Mouse (Mus musculus) limb, embryonic 11.5 days (tissue): ENCODE results near the gene Gli3. TPM values are rescaled to one million over a fixed set of nuclear protein-coding genes. Genes with fewer than 3 reads are reported as not detected.

Source experiments
- ATAC-seq: fragments of 200-750 bp; cut with Nextera tagmentation; 2 replicates; pipeline ENCODE4 v1.8.0; 2017; ENCODE audit warnings: low read depth; ENCODE audit not compliant: insufficient number of reproducible peaks, low FRiP score, low TSS enrichment
- DNase-seq: peaks from one replicate; pipeline ENCODE4 v3.0.0-alpha.2; 2015; ENCODE audit warnings: low spot score
- H3K27ac ChIP-seq: fragments of 300-500 bp; sonication (generic); replicated peaks from 2 replicates; pipeline ENCODE4 v1.5.1; 2014; ENCODE audit warnings: low read depth, mild to moderate bottlenecking, low read length
- H3K27me3 ChIP-seq: fragments of 300-500 bp; sonication (generic); 2 replicates; pipeline ENCODE4 v1.6.1; 2014; ENCODE audit warnings: mild to moderate bottlenecking, low read length, mixed read lengths; ENCODE audit not compliant: control insufficient read depth, insufficient read depth
- H3K36me3 ChIP-seq: fragments of 300-500 bp; sonication (generic); 2 replicates; pipeline ENCODE4 v1.6.1; 2014; ENCODE audit warnings: mild to moderate bottlenecking, low read length, moderate library complexity, mixed read lengths; ENCODE audit not compliant: control insufficient read depth, insufficient read depth
- H3K4me1 ChIP-seq: fragments of 300-500 bp; sonication (generic); 2 replicates; pipeline ENCODE4 v1.6.1; 2014; ENCODE audit warnings: low read length, mixed read lengths; ENCODE audit not compliant: control insufficient read depth, insufficient read depth
- H3K4me2 ChIP-seq: fragments of 300-500 bp; sonication (generic); 2 replicates; pipeline ENCODE4 v1.6.1; 2014; ENCODE audit warnings: low read depth, mild to moderate bottlenecking, moderate library complexity; ENCODE audit not compliant: severe bottlenecking
- H3K4me3 ChIP-seq: fragments of 300-500 bp; sonication (generic); 2 replicates; pipeline ENCODE4 v1.5.1; 2014; ENCODE audit warnings: low read depth, low read length
- H3K9ac ChIP-seq: fragments of 300-500 bp; sonication (generic); 2 replicates; pipeline ENCODE4 v1.6.1; 2014; ENCODE audit warnings: mild to moderate bottlenecking, low read length
- H3K9me3 ChIP-seq: fragments of 300-500 bp; sonication (generic); 2 replicates; pipeline ENCODE4 v1.6.1; 2016; ENCODE audit warnings: low read length; ENCODE audit not compliant: control insufficient read depth
- WGBS: fragments of 180-500 bp; shearing (Covaris S2); extraction: QIAGEN DNeasy Blood & Tissue Kit; methylation state at CpG from one replicate; pipeline ENCODE4 v1.1.7; 2014; 5-methylcytosine and 5-hydroxymethylcytosine counted together
- polyA plus RNA-seq: library from polyadenylated mRNA; unstranded; fragments of >200 nt; fragmentation: Nextera tagmentation; extraction: Ambion mirVana; gene quantifications from 2 replicates; pipeline ENCODE4 v1.2.1, GENCODE M21; 2014

The Gli3 gene
- polyA plus RNA-seq, 1 experiment from 2014 or later: 41.5 TPM

DNA sequence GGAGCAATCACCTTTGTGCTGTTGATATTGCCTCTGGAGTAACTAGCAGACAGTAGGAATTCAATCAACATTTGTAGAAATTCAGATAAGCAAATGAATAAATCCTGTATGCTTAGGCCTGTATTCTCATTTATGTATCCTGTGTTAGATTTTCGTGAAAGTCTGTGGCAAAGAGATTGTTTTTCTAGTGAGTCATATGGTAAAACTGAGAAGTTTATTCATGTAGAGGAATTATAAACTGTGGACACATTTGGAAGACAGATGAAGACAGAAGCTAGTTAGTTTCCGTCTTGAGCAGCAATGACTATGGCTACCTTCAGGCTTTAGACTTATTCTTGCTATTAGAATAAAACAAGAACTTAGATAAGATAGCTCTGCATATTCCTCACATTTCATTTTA is 122.9 kb downstream of the Gli3 start:
- Histone ChIP-seq H3K9ac (no peak overlapping the region), H3K9me3 (no peaks in the 10 kb centered on the region), H3K4me2 (no peak overlapping the region), H3K4me1 (no peaks in the 10 kb centered on the region), H3K27ac (no peak overlapping the region), H3K4me3 (no peak overlapping the region), H3K27me3 (no peaks in the 10 kb centered on the region), H3K36me3 (no peaks in the 10 kb centered on the region)
- WGBS: 83% methylated on average over 2 of the region's 2 CpGs
- DNase-seq (no peak), ATAC-seq (no peak)

DNA sequence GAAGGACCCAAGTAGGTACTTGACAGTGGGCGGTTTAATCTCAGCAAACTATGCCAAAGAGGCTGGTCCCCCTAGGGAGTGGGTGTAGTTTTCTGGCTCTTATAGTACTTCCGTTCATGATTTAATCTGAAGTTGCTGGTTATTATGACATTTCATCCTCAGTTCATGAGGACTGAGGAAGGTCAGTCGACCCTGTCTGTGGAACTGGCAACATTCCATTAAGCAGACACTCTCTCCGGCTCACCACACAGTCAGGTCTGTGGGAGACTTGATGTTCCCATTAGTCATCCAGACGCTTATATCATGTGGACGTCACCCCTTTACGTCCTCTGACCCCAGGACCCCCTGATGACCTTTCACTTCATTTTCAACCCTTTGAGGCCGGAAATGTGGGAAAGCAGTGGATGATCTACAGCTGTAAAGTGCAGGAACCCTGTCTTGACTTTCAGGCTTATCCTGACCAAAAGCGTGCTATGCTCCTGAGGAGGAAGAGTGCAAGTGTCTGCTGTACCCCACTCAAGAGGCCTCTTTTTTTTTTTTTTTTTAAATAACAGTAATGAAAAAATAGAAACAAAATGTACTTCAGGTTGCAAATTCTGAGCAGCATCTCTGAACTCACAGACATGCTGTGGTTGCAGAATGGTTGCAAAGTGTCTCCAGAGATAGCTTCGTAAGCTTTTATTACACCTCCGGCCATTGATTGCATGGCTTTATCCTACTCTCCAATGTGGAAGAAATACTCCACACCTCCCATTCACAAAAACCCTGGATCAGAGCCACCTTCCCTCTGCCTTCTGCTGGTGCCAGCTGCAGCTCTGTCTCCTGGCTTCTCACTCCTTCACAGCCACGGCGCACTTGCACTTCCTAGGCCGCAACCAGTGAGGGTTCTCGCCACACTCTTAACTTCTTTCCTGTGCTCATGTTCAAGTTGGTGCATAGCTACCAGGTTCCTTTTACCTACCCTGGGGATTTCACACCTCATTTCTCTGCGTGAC is 125.5 kb downstream of the Gli3 start:
- ATAC-seq: no peak
- H3K27me3 ChIP-seq: no peaks in the 10 kb centered on the region
- WGBS: 52% methylated on average over 16 of the region's 16 CpGs
- no peak overlapping the region for H3K4me3 ChIP-seq
- H3K9ac ChIP-seq: no peak overlapping the region
- no peak overlapping the region for H3K27ac ChIP-seq
- no peaks in the 10 kb centered on the region for H3K36me3 ChIP-seq
- no peak overlapping the region for H3K4me2 ChIP-seq
- H3K9me3 ChIP-seq: no peaks in the 10 kb centered on the region
- no peaks in the 10 kb centered on the region for H3K4me1 ChIP-seq
- DNase-seq: no peak

DNA sequence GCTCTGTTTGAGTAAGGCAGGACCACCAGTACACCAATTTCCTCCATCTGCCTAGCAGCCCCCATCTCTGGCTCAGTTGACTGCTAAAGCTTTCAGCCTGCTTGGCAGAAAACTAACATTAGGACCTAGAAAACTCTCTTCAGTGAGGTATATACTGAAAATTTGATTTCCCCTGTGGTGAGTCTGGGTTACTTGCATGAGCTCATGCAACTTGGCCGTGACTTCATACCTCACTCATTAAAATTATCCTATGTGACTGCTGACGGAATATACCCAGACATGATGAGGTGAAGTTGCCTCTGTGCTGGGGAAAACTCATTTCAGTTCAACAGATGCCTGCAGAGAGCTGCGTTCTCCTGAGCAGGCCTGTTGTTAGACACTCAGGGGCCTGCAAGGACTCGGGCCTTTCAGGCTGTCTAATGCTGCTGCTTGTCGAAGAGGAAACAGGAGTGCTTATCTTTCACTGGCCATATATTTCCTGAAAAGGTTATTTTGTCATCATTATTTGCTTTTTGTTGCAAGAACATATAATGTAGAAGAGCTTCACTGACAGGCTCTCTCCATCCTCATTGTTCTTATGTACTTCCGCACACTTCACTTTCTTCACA is 127.4 kb downstream of the Gli3 start:
- Histone ChIP-seq H3K4me3 (no peak overlapping the region), H3K4me1 (no peaks in the 10 kb centered on the region), H3K36me3 (no peaks in the 10 kb centered on the region), H3K9ac (no peak overlapping the region), H3K27me3 (no peaks in the 10 kb centered on the region), H3K9me3 (no peaks in the 10 kb centered on the region), H3K4me2 (no peak overlapping the region), H3K27ac (0 out of 2 replicates have a peak overlapping the region, but pooled peaks have one; percentile 18)
- DNase-seq (no peak), ATAC-seq (peak; percentile 54; the same call in 1 of the 2 replicates)
- WGBS: 75% methylated on average over 6 of the region's 6 CpGs

DNA sequence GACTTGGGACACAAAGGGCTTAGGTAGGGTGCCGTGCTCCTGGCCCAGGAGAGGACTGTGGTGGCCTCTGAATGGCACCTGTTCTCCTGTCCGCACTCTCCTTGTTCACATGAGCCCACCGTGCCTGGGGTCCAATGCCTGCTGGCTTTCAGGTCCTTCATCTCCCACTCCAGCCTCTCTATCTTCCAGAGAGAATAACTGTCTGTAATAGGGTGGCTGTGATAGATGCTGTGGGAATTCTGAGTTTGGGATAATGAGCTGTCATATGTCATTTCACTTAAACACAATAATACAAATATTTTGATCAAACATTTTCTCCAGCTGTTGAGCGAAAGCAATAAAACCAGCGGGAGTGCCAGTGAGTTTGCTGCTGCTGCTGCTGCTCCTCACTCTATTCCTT is 133.6 kb downstream of the Gli3 start:
- Histone ChIP-seq H3K4me1 (no peaks in the 10 kb centered on the region), H3K4me2 (no peak overlapping the region), H3K27me3 (no peaks in the 10 kb centered on the region), H3K9ac (no peak overlapping the region), H3K4me3 (no peak overlapping the region), H3K36me3 (no peaks in the 10 kb centered on the region), H3K9me3 (no peaks in the 10 kb centered on the region), H3K27ac (no peak overlapping the region)
- DNase-seq (no peak), ATAC-seq (no peak)
- 48% methylated on average over 5 of the region's 5 CpGs for WGBS

DNA sequence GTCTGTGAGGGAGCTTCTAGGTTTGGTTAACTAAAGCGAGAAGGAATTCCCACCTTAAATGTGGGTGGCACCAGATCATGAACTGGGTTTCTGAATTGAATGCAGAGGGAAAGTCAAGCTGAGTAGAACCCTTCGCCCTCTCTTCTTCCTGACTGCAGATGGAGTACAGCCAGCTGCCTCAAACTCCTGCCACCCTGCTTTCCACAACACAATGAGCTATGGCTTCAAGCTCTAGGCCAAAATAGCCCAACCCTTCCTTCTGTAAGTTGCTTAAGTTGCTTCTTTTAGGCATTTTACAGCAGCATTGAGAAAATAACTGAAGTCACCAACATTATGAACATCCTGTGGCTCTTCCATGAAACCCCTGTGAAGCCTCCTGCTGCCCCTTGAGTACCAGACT is 136.7 kb downstream of the Gli3 start:
- Histone ChIP-seq H3K4me1 (no peaks in the 10 kb centered on the region), H3K27me3 (no peaks in the 10 kb centered on the region), H3K4me3 (no peak overlapping the region), H3K4me2 (no peak overlapping the region), H3K9ac (no peak overlapping the region), H3K27ac (no peak overlapping the region), H3K36me3 (no peaks in the 10 kb centered on the region), H3K9me3 (no peaks in the 10 kb centered on the region)
- ATAC-seq: no peak
- 94% methylated on average over 2 of the region's 2 CpGs for WGBS
- no peak for DNase-seq

DNA sequence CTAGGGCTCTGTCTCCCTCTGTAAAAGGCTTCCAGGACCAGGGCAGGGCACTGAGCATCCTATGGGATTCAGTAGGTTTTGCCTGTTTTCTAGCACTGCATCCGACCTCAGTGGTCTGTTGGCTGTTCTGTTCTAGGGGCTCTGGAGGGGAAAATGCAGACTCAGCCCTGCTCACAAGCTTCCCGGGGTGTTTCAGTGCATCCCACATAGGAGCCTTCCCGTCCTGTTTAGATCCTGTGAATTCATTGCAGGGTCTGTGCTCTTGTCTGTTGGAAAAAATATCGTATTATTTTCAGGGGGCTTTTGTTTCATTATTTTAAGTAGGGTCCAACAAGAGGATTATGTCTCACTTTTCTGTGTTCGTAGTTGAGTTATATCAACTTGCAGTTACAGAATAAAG is 139.1 kb downstream of the Gli3 start:
- ATAC-seq: no peak

DNA sequence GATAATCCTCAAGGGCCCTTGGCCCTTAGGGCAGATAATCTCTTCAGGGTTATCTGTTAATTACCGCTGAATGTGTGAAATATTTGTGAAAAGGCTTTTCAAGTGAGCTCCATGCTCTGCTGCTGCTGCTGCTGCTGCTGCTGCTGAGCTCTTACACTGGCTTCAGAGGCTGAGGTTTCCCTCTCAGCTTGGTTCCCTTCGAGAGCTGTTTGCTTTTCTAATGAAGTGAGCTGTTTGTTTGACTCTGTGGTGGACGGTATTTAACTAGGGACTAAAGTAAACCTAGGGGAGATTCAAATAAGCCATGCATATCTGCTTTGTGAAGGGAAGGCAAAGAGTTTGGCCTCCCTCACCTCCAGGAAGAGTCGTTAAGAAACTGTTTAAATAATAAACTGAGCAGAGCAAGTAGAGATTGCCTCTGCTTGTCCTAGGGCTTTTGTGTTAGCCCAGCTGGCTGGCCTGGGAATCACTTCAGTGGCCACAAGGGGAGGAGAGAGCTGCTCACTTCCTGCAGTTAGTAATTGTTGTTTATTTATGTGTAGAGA is 139.7 kb downstream of the Gli3 start:
- H3K27me3 ChIP-seq: no peaks in the 10 kb centered on the region
- no peak overlapping the region for H3K4me2 ChIP-seq
- no peak overlapping the region for H3K27ac ChIP-seq
- ATAC-seq: no peak
- no peaks in the 10 kb centered on the region for H3K9me3 ChIP-seq
- H3K4me1 ChIP-seq: no peaks in the 10 kb centered on the region
- no peaks in the 10 kb centered on the region for H3K36me3 ChIP-seq
- no peak overlapping the region for H3K9ac ChIP-seq
- no peak overlapping the region for H3K4me3 ChIP-seq
- 10% methylated on average over 4 of the region's 4 CpGs for WGBS
- no peak for DNase-seq

More for the DNA sequence above, 139.1 kb downstream of the Gli3 start:
- Histone ChIP-seq H3K27me3 (no peaks in the 10 kb centered on the region), H3K9ac (no peak overlapping the region), H3K27ac (no peak overlapping the region), H3K4me1 (no peaks in the 10 kb centered on the region), H3K36me3 (no peaks in the 10 kb centered on the region), H3K9me3 (no peaks in the 10 kb centered on the region), H3K4me3 (no peak overlapping the region), H3K4me2 (no peak overlapping the region)
- no peak for DNase-seq
- WGBS: 52% methylated on average over 5 of the region's 5 CpGs

DNA sequence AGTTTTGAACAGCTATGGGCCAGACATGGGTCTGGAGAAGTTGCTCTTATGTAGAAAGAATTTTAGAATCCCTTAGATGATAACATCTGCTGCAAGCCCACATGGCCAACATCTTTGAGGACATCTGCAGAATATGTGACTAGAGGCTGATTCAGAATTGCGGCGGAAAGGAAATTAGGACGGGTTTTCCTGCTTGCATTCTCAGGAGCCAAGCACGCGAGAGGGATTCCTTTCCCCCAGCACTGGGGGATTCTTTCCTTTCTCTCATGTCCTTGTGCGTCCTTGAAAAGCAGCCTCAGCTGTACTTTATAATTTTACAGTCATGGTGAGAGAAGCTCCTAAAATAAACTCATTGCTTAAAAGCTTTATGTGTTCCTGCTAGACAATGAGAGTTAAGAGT is 141.0 kb downstream of the Gli3 start:
- ATAC-seq: no peak
- Histone ChIP-seq H3K4me2 (no peak overlapping the region), H3K9ac (no peak overlapping the region), H3K4me3 (no peak overlapping the region), H3K9me3 (no peaks in the 10 kb centered on the region), H3K27me3 (no peaks in the 10 kb centered on the region), H3K27ac (no peak overlapping the region), H3K4me1 (no peaks in the 10 kb centered on the region), H3K36me3 (no peaks in the 10 kb centered on the region)
- DNase-seq: no peak
- WGBS: 67% methylated on average over 6 of the region's 6 CpGs
